Mouse (Mus musculus) layer of hippocampus, postnatal 10 days (tissue): ENCODE data around the gene N4bp3. TPM values are rescaled to one million over a fixed set of nuclear protein-coding genes. Genes with fewer than 3 reads are reported as not detected.
"Not testable (repeated sequence)": the region's sequence is repeated elsewhere in the genome, so short reads cannot be mapped to it uniquely, and the experiment has no call there.

Experiments used
- DNase-seq, 2 experiments: peaks; one replicate each; pipeline ENCODE4 v3.0.0; 2021; ENCODE audit warnings: low spot score in 2 of 2
- long read RNA-seq: library from polyadenylated mRNA; stranded (forward); transcript quantifications from one replicate; pipeline ENCODE4 v2.0.0, GENCODE M21; 2023
- total RNA-seq, 2 experiments: library from RNA; stranded (reverse); gene quantifications; 2 replicates each; pipeline ENCODE4 v1.2.3; 2021

The N4bp3 gene
- 10 to 100 TPM; 14.1 to 15.5 TPM for total RNA-seq
- long read RNA-seq, transcript N4bp3-201 (5 exons, 2,367 nt): major isoform, 17 of 20 reads
- long read RNA-seq, partial matches to known transcripts: 0 of 20 reads
- long read RNA-seq, other reads (novel, unspliced or antisense): 3 of 20 reads

- DNase-seq: peak in 1 of 2 experiments; percentile 43
Measured at GRCm38 (mm10) chr11:51650691-51651515, at the start of gene N4bp3, which contains the start of gene D930048N14Rik. Gene N4bp3 (minus strand): TSS chr11:51650842. Gene D930048N14Rik (plus strand): TSS chr11:51650954.

GRCm38 (mm10) chr11:51694984-51695383 lies 44.3 kb upstream of the N4bp3 start:
- DNase-seq: no peak

GRCm38 (mm10) chr11:51690597-51690996 lies 40.0 kb upstream of the N4bp3 start:
- not testable (repeated sequence) for DNase-seq

GRCm38 (mm10) chr11:51689343-51689742 lies 38.7 kb upstream of the N4bp3 start:
- DNase-seq: no peak

- peak; percentile 99 to 100 for DNase-seq
Measured at GRCm38 (mm10) chr11:51688330-51689328, 38.0 kb upstream of the N4bp3 start, which contains the start of gene 0610009B22Rik. Gene 0610009B22Rik (minus strand): TSS chr11:51688874.

- no peak for DNase-seq
Measured at GRCm38 (mm10) chr11:51681976-51682374, 31.3 kb upstream of the N4bp3 start.

- peak; percentile 91 to 93 for DNase-seq
Measured at GRCm38 (mm10) chr11:51681324-51681975, 30.8 kb upstream of the N4bp3 start.

GRCm38 (mm10) chr11:51679466-51679865 lies 28.8 kb upstream of the N4bp3 start:
- DNase-seq: no peak

- no peak for DNase-seq
Measured at GRCm38 (mm10) chr11:51677737-51678418, 27.2 kb upstream of the N4bp3 start.

GRCm38 (mm10) chr11:51675386-51675785 lies 24.7 kb upstream of the N4bp3 start:
- DNase-seq: no peak

GRCm38 (mm10) chr11:51673291-51673690 lies 22.6 kb upstream of the N4bp3 start:
- DNase-seq: no peak

- no peak for DNase-seq
Measured at GRCm38 (mm10) chr11:51671376-51671775, 20.7 kb upstream of the N4bp3 start.

GRCm38 (mm10) chr11:51670846-51671245 lies 20.2 kb upstream of the N4bp3 start:
- no peak for DNase-seq

- not testable (repeated sequence) for DNase-seq
Measured at GRCm38 (mm10) chr11:51664747-51665146, 14.1 kb upstream of the N4bp3 start.

- no peak for DNase-seq
Measured at GRCm38 (mm10) chr11:51662632-51663031, 12.0 kb upstream of the N4bp3 start.

- no peak for DNase-seq
Measured at GRCm38 (mm10) chr11:51661867-51662365, 11.3 kb upstream of the N4bp3 start.

- no peak for DNase-seq
Measured at GRCm38 (mm10) chr11:51658705-51659104, 8.1 kb upstream of the N4bp3 start.

GRCm38 (mm10) chr11:51658291-51658690 lies 7.6 kb upstream of the N4bp3 start:
- no peak for DNase-seq

GRCm38 (mm10) chr11:51656798-51657521 lies 6.3 kb upstream of the N4bp3 start:
- no peak for DNase-seq
